Mouse (Mus musculus) liver, postnatal 0 days (tissue): Measurements from ENCODE around the gene Sertad3. TPM values are rescaled to one million over a fixed set of nuclear protein-coding genes. Genes with fewer than 3 reads are reported as not detected.
A peak's percentile ranks its signal among the peaks of the same experiment; 100 is the strongest.

Experiments
- ATAC-seq: fragments of 200-750 bp; cut with Nextera tagmentation; 2 replicates; pipeline ENCODE4 v1.8.0; 2017; ENCODE audit warnings: mild to moderate bottlenecking, moderate library complexity
- DNase-seq: peaks from one replicate; pipeline ENCODE4 v3.0.0-alpha.2; 2016
- H3K27ac ChIP-seq: fragments of 300-500 bp; sonication (generic); 2 replicates; pipeline ENCODE4 v1.5.1; 2014; ENCODE audit warnings: antibody characterized with exemption, moderate library complexity, mild to moderate bottlenecking, low read depth
- H3K27me3 ChIP-seq: fragments of 300-500 bp; sonication (generic); 2 replicates; pipeline ENCODE4 v1.6.1; 2014; ENCODE audit warnings: low read length, control low read depth, mixed read lengths; ENCODE audit not compliant: insufficient read depth
- H3K36me3 ChIP-seq: fragments of 300-500 bp; sonication (generic); replicated peaks from 2 replicates; pipeline ENCODE4 v1.6.1; 2014; ENCODE audit warnings: mild to moderate bottlenecking, control low read depth, low read length, moderate library complexity, mixed read lengths; ENCODE audit not compliant: insufficient read depth
- H3K4me1 ChIP-seq: fragments of 300-500 bp; sonication (generic); 2 replicates; pipeline ENCODE4 v1.6.1; 2014; ENCODE audit warnings: antibody characterized with exemption, mild to moderate bottlenecking, control low read depth; ENCODE audit not compliant: insufficient read depth
- H3K4me2 ChIP-seq: fragments of 300-500 bp; sonication (generic); 2 replicates; pipeline ENCODE4 v1.6.1; 2014; ENCODE audit warnings: low read depth, mild to moderate bottlenecking, low read length, moderate library complexity, mixed read lengths
- H3K4me3 ChIP-seq: fragments of 300-500 bp; sonication (generic); 2 replicates; pipeline ENCODE4 v1.5.1; 2014; ENCODE audit warnings: low read depth, low read length
- H3K9ac ChIP-seq: fragments of 300-500 bp; sonication (generic); replicated peaks from 2 replicates; pipeline ENCODE4 v1.6.1; 2014; ENCODE audit warnings: mild to moderate bottlenecking, moderate library complexity
- H3K9me3 ChIP-seq: fragments of 300-500 bp; sonication (generic); 2 replicates; pipeline ENCODE4 v1.6.1; 2016; ENCODE audit warnings: mild to moderate bottlenecking, control low read depth, low read length, mixed read lengths
- CTCF ChIP-seq: sonication (generic); IDR thresholded peaks from 2 replicates; pipeline ENCODE4 v1.5.1; 2016; ENCODE audit warnings: antibody characterized with exemption, low read depth
- EP300 ChIP-seq: IDR thresholded peaks from 2 replicates; pipeline ENCODE4 v1.6.1; 2016; ENCODE audit warnings: antibody characterized with exemption, low read depth, mild to moderate bottlenecking
- WGBS: fragments of 180-500 bp; shearing (Covaris S2); extraction: QIAGEN DNeasy Blood & Tissue Kit; methylation state at CpG from one replicate; pipeline ENCODE4 v1.1.7; 2014; ENCODE audit not compliant: insufficient replicate concordance; 5-methylcytosine and 5-hydroxymethylcytosine counted together
- polyA plus RNA-seq: library from polyadenylated mRNA; unstranded; fragments of >200 nt; fragmentation: Nextera tagmentation; extraction: Ambion mirVana; gene quantifications from 2 replicates; pipeline ENCODE4 v1.2.1, GENCODE M21; 2015

Sertad3 gene
- polyA plus RNA-seq, 1 experiment from 2014 or later: 17.0 TPM

GRCm38 (mm10) chr7:27448421-27449206 lies 25.0 kb upstream of the Sertad3 start:
- H3K27ac ChIP-seq: peak overlapping the region; percentile 89
- no peaks in the 10 kb centered on the region for H3K9me3 ChIP-seq
- 39% methylated on average over 15 of the region's 15 CpGs for WGBS
- H3K4me1 ChIP-seq: peaks cover 46% of the 10 kb centered on the region
- DNase-seq (peak; percentile 70), ATAC-seq (peak; percentile 28)
- H3K36me3 ChIP-seq: peaks cover 13% of the 10 kb centered on the region
- H3K9ac ChIP-seq: peak overlapping the region; percentile 91
- H3K4me3 ChIP-seq: peak overlapping the region; percentile 93
- no peak for TF ChIP-seq CTCF
- TF ChIP-seq EP300: peak; percentile 86
- peak overlapping the region; percentile 86 for H3K4me2 ChIP-seq
- H3K27me3 ChIP-seq: peaks cover 23% of the 10 kb centered on the region

DNA sequence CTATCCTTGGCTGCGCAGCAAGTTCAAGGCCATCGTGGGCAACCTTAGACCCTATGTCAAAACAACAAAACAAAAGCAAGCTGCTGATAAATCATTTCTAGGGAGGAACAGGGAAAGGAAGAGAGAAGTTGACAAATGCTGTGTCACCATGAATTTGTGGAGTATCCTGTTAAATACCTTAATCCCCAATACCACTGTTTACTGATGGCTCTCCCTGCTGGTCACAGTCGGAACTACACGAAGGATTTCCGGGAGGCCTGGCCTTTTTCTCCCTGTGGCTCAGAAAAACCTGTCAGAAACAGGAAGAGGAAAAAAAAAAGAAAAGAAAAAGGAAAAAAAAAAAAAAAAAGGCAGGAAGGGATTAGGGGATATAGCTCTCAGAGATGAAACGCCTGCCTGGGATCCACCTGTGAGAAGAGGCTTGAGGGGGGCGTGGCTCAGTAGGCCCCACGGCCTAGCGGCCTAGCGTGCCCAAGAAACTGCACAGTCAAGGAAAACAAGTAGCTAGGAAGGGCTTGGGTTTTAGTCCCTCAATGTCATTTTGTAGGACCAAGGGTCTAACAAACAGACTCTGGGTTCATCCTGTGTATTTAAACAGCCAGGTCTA lies 24.2 kb upstream of the Sertad3 start:
- H3K4me2 ChIP-seq: peak overlapping the region; percentile 86
- peaks cover 53% of the 10 kb centered on the region for H3K4me1 ChIP-seq
- peaks cover 23% of the 10 kb centered on the region for H3K27me3 ChIP-seq
- H3K9me3 ChIP-seq: no peaks in the 10 kb centered on the region
- 0 out of 2 replicates have a peak, but pooled peaks have one; percentile 9 for ATAC-seq
- peak; percentile 85 for DNase-seq
- peak overlapping the region; percentile 89 for H3K27ac ChIP-seq
- peaks cover 13% of the 10 kb centered on the region for H3K36me3 ChIP-seq
- H3K4me3 ChIP-seq: peak overlapping the region; percentile 93
- peak overlapping the region; percentile 91 for H3K9ac ChIP-seq
- 45% methylated on average over 10 of the region's 10 CpGs for WGBS
- TF ChIP-seq EP300 (0 out of 2 replicates have a peak, but pooled peaks have one; percentile 28), CTCF (peak; percentile 85)

- TF ChIP-seq EP300 (no peak), CTCF (no peak)
- Histone ChIP-seq H3K9ac (no peak overlapping the region; the same call in 1 of the 2 replicates), H3K4me2 (peak overlapping the region; percentile 86), H3K9me3 (no peaks in the 10 kb centered on the region), H3K36me3 (peaks cover 23% of the 10 kb centered on the region), H3K27ac (peak overlapping the region; percentile 89; the same call in 1 of the 2 replicates), H3K4me1 (peaks cover 55% of the 10 kb centered on the region), H3K4me3 (peak overlapping the region; percentile 93; the same call in 1 of the 2 replicates), H3K27me3 (peaks cover 8% of the 10 kb centered on the region)
- no peak for DNase-seq
- ATAC-seq: no peak
- WGBS: 65% methylated on average over 2 of the region's 2 CpGs
Measured at GRCm38 (mm10) chr7:27451359-27451758, 22.2 kb upstream of the Sertad3 start.

- Histone ChIP-seq H3K36me3 (peaks cover 30% of the 10 kb centered on the region), H3K27ac (peak overlapping the region; percentile 70)
- WGBS: 56% methylated on average over 13 of the region's 13 CpGs
Measured at GRCm38 (mm10) chr7:27452206-27452770, 21.3 kb upstream of the Sertad3 start.

DNA sequence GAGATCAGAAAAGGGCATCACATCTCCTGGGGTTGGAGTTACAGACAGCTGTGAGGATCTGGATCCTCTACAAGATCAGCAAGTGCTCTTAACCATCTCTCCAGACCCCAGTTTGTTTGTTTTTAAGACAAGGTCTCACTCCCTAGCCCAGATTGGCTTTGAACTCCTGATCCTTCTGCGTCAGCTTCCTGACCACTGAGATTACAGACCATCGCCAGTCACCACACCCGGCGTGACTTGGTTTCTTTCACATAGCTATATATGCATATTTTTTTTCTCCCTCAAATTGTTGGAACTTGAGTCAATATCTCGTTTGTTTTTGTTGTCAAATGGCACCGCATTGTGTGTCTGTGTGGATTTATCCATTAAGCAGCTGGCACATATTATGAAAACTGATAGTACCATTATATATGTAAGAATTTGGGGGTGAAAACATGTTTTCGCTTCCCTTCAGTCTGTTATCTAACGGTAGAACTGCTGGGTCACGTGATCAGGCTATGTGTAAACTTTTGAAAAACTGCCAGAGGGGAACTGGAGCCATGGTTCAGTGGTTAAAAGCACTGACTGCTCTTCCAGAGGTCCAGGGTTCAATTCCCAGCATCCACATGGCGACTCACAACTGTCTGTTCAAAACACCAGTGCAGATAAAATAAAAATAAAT lies 19.0 kb upstream of the Sertad3 start:
- WGBS: 41% methylated on average over 10 of the region's 10 CpGs
- peak overlapping the region; percentile 79 for H3K27ac ChIP-seq
- DNase-seq: peak; percentile 52
- H3K4me2 ChIP-seq: peak overlapping the region; percentile 34; the same call in 1 of the 2 replicates
- TF ChIP-seq CTCF (no peak), EP300 (peak; percentile 85)
- peaks cover 39% of the 10 kb centered on the region for H3K4me1 ChIP-seq
- no peak overlapping the region for H3K4me3 ChIP-seq
- no peak overlapping the region for H3K9ac ChIP-seq
- no peaks in the 10 kb centered on the region for H3K27me3 ChIP-seq
- H3K36me3 ChIP-seq: peaks cover 43% of the 10 kb centered on the region
- no peaks in the 10 kb centered on the region for H3K9me3 ChIP-seq
- ATAC-seq: peak; percentile 64

More at GRCm38 (mm10) chr7:27452206-27452770, 21.3 kb upstream of the Sertad3 start:
- peak overlapping the region; percentile 22; the same call in 1 of the 2 replicates for H3K9ac ChIP-seq
- no peak for DNase-seq
- no peak for ATAC-seq
- H3K4me3 ChIP-seq: peak overlapping the region; percentile 93
- H3K4me1 ChIP-seq: peaks cover 46% of the 10 kb centered on the region
- no peaks in the 10 kb centered on the region for H3K9me3 ChIP-seq
- peak overlapping the region; percentile 86 for H3K4me2 ChIP-seq
- TF ChIP-seq EP300: no peak
- TF ChIP-seq CTCF: no peak
- no peaks in the 10 kb centered on the region; the same call in 1 of the 2 replicates for H3K27me3 ChIP-seq
